Mouse (Mus musculus): ENCODE data around the gene Cldn34d. TPM values are rescaled to one million over a fixed set of nuclear protein-coding genes. Genes with fewer than 3 reads are reported as not detected.

Cldn34d gene
- total RNA-seq (2023) = not detected

DNA sequence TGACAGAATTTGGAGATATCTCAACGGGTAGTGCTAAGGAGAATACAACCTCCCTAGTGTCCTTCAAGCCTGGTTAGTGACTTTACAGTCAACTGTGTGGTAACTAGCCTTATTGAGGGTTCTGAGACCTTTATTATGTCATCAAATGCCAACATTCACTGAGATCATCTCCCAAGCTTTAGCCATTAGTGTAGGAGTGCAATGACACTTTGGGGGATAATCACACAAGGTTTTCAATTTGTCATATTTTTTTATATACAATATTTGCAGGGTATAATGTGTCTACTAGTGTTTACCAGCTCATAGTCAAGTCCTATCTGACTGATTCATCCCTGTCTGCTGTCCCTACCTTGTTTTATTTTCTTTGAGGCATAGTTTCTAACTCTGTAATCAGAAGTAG is at the start of gene Cldn34d:
Gene Cldn34d, minus strand, starts transcription at position 101 of the 400 bp plus-strand sequence.

Other genes starting within 250 kb of the Cldn34d start
- gene Cldn34b4, start 209.6 kb downstream of the Cldn34d start, total RNA-seq (2023) = not detected

Data from monocyte, adult 59 days (primary cell).